Mouse (Mus musculus): Measurements from ENCODE around the gene Enox1. TPM values are rescaled to one million over a fixed set of nuclear protein-coding genes. Genes with fewer than 3 reads are reported as not detected.

The Enox1 gene
- polyA plus RNA-seq, 1 experiment, result 3.1 TPM

DNA sequence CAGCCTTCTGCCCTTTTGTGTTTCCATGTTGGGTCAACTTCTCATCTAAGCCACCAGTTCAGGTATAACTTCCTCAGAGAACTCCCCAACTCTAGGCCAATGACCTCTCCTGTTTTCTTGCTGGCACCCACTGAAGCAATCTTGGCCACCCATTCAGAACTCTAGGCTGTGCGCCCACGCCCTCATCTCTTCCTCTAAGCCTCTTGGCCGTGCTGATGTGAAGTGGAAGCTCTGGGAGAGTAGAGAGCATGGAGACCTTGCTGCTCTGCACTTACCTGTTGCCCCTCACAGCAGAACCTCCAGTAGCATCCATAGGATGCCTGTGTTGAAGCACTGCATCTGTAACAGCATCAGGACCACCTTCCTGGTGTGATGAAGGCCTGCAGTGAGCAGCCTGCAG lies 214.0 kb downstream of the Enox1 start:
- TF ChIP-seq POLR2A (IDR thresholded peaks at IDR 0.05; ENCODE audit: insufficient read depth, low read length), result no peak
- TF ChIP-seq CTCF (IDR thresholded peaks at IDR 0.05; ENCODE audit: low read depth, low read length), result no peak
- Histone ChIP-seq H3K27ac (ENCODE audit: insufficient read depth, low read length) (no peak overlapping the region), H3K9ac (ENCODE audit: low read depth, poor library complexity, severe bottlenecking) (no peak overlapping the region), H3K27me3 (ENCODE audit: control insufficient read depth, insufficient read depth, low read length, poor library complexity, severe bottlenecking) (no peaks in the 10 kb centered on the region), H3K4me3 (ENCODE audit: low read depth, low read length) (no peak overlapping the region), H3K4me1 (ENCODE audit: control insufficient read depth, insufficient read depth, low read length) (no peaks in the 10 kb centered on the region), H3K36me3 (ENCODE audit: control insufficient read depth, insufficient read depth, low read length, poor library complexity, severe bottlenecking) (no peaks in the 10 kb centered on the region), H3K9me3 (replicated peaks; ENCODE audit: control insufficient read depth, insufficient read depth, low read length, poor library complexity, severe bottlenecking) (no peaks in the 10 kb centered on the region)

GRCm38 (mm10) chr14:77371977-77372376 lies 215.4 kb downstream of the Enox1 start:
- Histone ChIP-seq H3K27ac (ENCODE audit: insufficient read depth, low read length) (no peak overlapping the region), H3K9ac (ENCODE audit: low read depth, poor library complexity, severe bottlenecking) (no peak overlapping the region), H3K9me3 (replicated peaks; ENCODE audit: control insufficient read depth, insufficient read depth, low read length, poor library complexity, severe bottlenecking) (no peaks in the 10 kb centered on the region), H3K4me3 (ENCODE audit: low read depth, low read length) (no peak overlapping the region), H3K36me3 (ENCODE audit: control insufficient read depth, insufficient read depth, low read length, poor library complexity, severe bottlenecking) (no peaks in the 10 kb centered on the region), H3K27me3 (ENCODE audit: control insufficient read depth, insufficient read depth, low read length, poor library complexity, severe bottlenecking) (no peaks in the 10 kb centered on the region), H3K4me1 (ENCODE audit: control insufficient read depth, insufficient read depth, low read length) (no peaks in the 10 kb centered on the region)
- no peak for TF ChIP-seq POLR2A (IDR thresholded peaks at IDR 0.05; ENCODE audit: insufficient read depth, low read length)
- TF ChIP-seq CTCF (IDR thresholded peaks at IDR 0.05; ENCODE audit: low read depth, low read length), result peak; percentile 10

DNA sequence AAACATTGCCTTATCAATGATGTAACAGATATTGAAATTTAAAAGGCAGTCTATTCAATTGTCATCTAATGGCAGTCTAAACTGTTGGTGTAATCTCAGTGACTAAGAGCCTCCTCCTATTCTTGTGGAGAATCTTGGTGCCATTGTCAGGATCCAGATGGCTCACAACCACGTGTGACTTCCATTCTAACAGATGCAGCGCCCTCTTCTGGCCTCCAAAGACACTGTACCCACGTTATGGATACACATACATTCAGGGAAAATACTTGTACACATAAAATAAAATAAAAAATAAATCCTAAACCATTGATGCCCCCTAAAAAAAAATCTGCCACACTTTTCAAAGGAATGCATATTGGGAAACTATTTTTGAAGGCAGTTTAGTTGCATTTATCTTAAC lies 216.6 kb downstream of the Enox1 start:
- Histone ChIP-seq H3K9ac (ENCODE audit: low read depth, poor library complexity, severe bottlenecking) (no peak overlapping the region), H3K27me3 (ENCODE audit: control insufficient read depth, insufficient read depth, low read length, poor library complexity, severe bottlenecking) (no peaks in the 10 kb centered on the region), H3K36me3 (ENCODE audit: control insufficient read depth, insufficient read depth, low read length, poor library complexity, severe bottlenecking) (no peaks in the 10 kb centered on the region), H3K4me1 (ENCODE audit: control insufficient read depth, insufficient read depth, low read length) (no peaks in the 10 kb centered on the region), H3K27ac (ENCODE audit: insufficient read depth, low read length) (no peak overlapping the region), H3K4me3 (ENCODE audit: low read depth, low read length) (no peak overlapping the region), H3K9me3 (replicated peaks; ENCODE audit: control insufficient read depth, insufficient read depth, low read length, poor library complexity, severe bottlenecking) (no peaks in the 10 kb centered on the region)
- no peak for TF ChIP-seq CTCF (IDR thresholded peaks at IDR 0.05; ENCODE audit: low read depth, low read length)
- TF ChIP-seq POLR2A (IDR thresholded peaks at IDR 0.05; ENCODE audit: insufficient read depth, low read length), result no peak
- TF ChIP-seq EP300 (IDR thresholded peaks at IDR 0.05; ENCODE audit: insufficient read depth, low read depth, low read length), result no peak

GRCm38 (mm10) chr14:77375054-77375453 lies 218.5 kb downstream of the Enox1 start:
- Histone ChIP-seq H3K36me3 (ENCODE audit: control insufficient read depth, insufficient read depth, low read length, poor library complexity, severe bottlenecking) (no peaks in the 10 kb centered on the region), H3K4me3 (ENCODE audit: low read depth, low read length) (no peak overlapping the region), H3K4me1 (ENCODE audit: control insufficient read depth, insufficient read depth, low read length) (no peaks in the 10 kb centered on the region), H3K9me3 (replicated peaks; ENCODE audit: control insufficient read depth, insufficient read depth, low read length, poor library complexity, severe bottlenecking) (no peaks in the 10 kb centered on the region), H3K27me3 (ENCODE audit: control insufficient read depth, insufficient read depth, low read length, poor library complexity, severe bottlenecking) (no peaks in the 10 kb centered on the region), H3K9ac (ENCODE audit: low read depth, poor library complexity, severe bottlenecking) (no peak overlapping the region), H3K27ac (ENCODE audit: insufficient read depth, low read length) (no peak overlapping the region)
- TF ChIP-seq EP300 (IDR thresholded peaks at IDR 0.05; ENCODE audit: insufficient read depth, low read depth, low read length), result no peak
- TF ChIP-seq POLR2A (IDR thresholded peaks at IDR 0.05; ENCODE audit: insufficient read depth, low read length), result no peak
- no peak for TF ChIP-seq CTCF (IDR thresholded peaks at IDR 0.05; ENCODE audit: low read depth, low read length)

DNA sequence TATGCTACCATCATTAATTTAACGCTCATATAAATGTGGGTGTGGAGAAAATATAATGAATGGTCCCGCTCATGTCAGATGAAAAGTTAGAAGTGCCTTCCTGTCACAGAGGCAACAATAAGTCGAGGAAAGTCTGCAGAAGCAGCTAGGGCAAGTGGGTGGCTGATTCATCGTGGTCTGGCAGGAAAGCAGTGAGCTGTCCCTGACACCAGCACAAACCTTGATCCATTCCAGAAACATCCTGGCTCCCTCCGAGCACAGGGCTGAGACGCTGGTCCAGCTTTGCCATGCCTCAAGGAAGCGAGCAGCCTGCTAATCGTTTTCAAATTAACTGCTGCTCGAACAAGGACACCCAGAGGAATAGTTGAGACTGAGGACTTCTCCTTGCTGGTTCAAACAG lies 219.1 kb downstream of the Enox1 start:
- Histone ChIP-seq H3K9ac (ENCODE audit: low read depth, poor library complexity, severe bottlenecking) (no peak overlapping the region), H3K4me3 (ENCODE audit: low read depth, low read length) (no peak overlapping the region), H3K9me3 (replicated peaks; ENCODE audit: control insufficient read depth, insufficient read depth, low read length, poor library complexity, severe bottlenecking) (no peaks in the 10 kb centered on the region), H3K4me1 (ENCODE audit: control insufficient read depth, insufficient read depth, low read length) (no peaks in the 10 kb centered on the region), H3K27ac (ENCODE audit: insufficient read depth, low read length) (no peak overlapping the region), H3K27me3 (ENCODE audit: control insufficient read depth, insufficient read depth, low read length, poor library complexity, severe bottlenecking) (no peaks in the 10 kb centered on the region), H3K36me3 (ENCODE audit: control insufficient read depth, insufficient read depth, low read length, poor library complexity, severe bottlenecking) (no peaks in the 10 kb centered on the region)
- TF ChIP-seq POLR2A (IDR thresholded peaks at IDR 0.05; ENCODE audit: insufficient read depth, low read length) (no peak), CTCF (IDR thresholded peaks at IDR 0.05; ENCODE audit: low read depth, low read length) (no peak), EP300 (IDR thresholded peaks at IDR 0.05; ENCODE audit: insufficient read depth, low read depth, low read length) (no peak)

DNA sequence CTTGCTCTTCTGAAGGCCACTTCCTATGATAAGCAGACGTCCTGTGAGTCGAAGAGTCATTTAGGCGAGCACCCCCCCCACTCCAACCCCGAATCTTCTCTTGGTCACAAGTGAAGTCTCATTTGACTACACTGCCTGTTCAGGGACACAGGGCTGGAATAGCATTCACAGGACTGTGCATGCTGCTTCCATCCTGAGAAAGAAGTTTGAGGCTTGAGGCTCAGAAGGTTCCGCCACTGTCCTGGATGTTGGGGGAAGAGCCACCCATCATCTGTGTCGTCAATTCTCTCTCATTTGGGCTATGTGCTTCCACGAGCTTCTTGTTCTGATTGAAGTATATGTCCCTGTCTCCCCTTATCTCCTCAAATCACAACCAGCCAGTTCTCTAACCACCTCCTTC lies 220.2 kb downstream of the Enox1 start:
- H3K4me1 ChIP-seq (ENCODE audit: control insufficient read depth, insufficient read depth, low read length), result no peaks in the 10 kb centered on the region
- H3K9me3 ChIP-seq (replicated peaks; ENCODE audit: control insufficient read depth, insufficient read depth, low read length, poor library complexity, severe bottlenecking), result no peaks in the 10 kb centered on the region
- TF ChIP-seq POLR2A (IDR thresholded peaks at IDR 0.05; ENCODE audit: insufficient read depth, low read length) (no peak), EP300 (IDR thresholded peaks at IDR 0.05; ENCODE audit: insufficient read depth, low read depth, low read length) (no peak)
- H3K36me3 ChIP-seq (ENCODE audit: control insufficient read depth, insufficient read depth, low read length, poor library complexity, severe bottlenecking), result no peaks in the 10 kb centered on the region
- H3K4me3 ChIP-seq (ENCODE audit: low read depth, low read length), result no peak overlapping the region
- no peak overlapping the region for H3K9ac ChIP-seq (ENCODE audit: low read depth, poor library complexity, severe bottlenecking)
- H3K27ac ChIP-seq (ENCODE audit: insufficient read depth, low read length), result no peak overlapping the region
- no peaks in the 10 kb centered on the region for H3K27me3 ChIP-seq (ENCODE audit: control insufficient read depth, insufficient read depth, low read length, poor library complexity, severe bottlenecking)

All from ES-Bruce4 (cell line).